Mouse (Mus musculus): ENCODE measurements around the gene C2cd3.
A peak's percentile ranks its signal among the peaks of the same experiment; 100 is the strongest.

The C2cd3 gene

DNA sequence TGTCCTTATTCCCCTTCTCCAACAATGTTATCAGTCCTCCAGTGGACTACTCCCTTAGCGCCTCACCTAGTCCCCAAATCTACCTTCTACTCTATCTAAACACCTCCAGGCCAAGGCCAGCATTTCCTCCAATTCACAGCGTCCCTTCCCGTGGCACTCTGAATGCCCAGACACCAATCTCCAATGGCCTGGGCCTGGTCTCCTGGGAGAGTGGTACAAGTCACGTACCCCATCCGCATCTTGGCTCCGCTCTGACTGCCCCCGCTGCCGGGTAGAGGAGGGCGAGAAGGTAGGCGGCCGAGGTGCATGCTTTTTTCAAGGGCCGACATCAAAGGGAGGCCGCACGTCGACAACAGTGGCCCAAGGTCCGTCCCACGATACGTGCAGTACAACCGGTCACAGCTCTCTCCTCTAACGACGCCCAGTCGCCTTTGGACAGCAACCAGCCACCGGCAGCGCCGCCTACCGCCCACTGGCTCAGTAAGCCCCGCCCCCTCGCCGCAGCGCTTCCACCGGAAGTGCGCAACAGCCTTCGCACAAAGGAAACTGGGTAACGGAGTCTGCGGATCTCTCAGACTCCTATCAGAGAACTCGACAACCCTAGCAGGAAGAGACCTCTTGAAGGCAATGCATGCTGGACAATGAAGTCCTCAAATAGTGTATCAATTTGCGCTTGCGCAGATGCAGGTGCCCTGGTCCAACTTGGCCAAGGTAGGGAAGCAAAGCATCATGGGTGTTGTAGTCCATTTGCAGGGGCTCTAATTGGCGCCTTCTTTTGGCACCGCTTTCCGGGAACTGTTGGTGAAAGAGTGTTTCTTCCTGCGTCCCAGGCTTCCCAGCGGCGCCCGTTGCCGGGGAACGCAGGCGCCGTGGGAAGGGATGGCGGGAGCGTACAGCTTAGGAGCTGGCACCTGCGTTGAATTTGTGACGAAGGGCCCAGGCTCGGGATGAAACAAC, at the start of gene C2cd3, which contains the start of gene Ppme1:
TSS of gene C2cd3 (plus strand) at position 739 of the 957 bp plus-strand sequence.
TSS of gene Ppme1 (minus strand) at position 813 of the 957 bp plus-strand sequence.
- peak; percentile 100 for DNase-seq (ENCODE audit: extremely low read depth, insufficient read length, low spot score)

GRCm38 (mm10) chr7:100323721-100324120, 48.3 kb upstream of the C2cd3 start:
- no peak for DNase-seq (ENCODE audit: extremely low read depth, insufficient read length, low spot score)

GRCm38 (mm10) chr7:100325482-100325881, 46.6 kb upstream of the C2cd3 start:
- no peak for DNase-seq (ENCODE audit: extremely low read depth, insufficient read length, low spot score)

DNA sequence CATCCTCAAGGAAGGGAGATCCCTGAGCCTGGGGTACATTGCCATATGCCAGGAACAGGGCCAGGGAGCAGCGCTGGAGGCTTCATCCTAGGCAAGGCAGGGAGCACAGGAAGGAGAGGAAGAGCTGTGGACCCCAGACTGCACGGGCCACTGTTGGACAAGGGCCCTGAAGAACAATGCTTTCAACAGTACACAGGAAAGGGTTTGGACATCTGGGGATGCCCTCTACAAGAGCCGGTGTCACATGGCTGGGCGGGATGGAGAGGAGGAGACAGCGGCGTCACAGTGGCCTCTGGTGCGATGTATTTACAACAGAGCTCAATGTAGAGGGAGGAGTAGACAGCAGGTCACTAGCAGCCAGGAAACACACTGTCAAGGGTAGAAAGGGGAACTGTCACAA, 44.5 kb upstream of the C2cd3 start:
- DNase-seq (ENCODE audit: extremely low read depth, insufficient read length, low spot score) = no peak

- no peak for DNase-seq (ENCODE audit: extremely low read depth, insufficient read length, low spot score)
These were observed 43.4 kb upstream of the C2cd3 start for GRCm38 (mm10) chr7:100328636-100329035.

DNA sequence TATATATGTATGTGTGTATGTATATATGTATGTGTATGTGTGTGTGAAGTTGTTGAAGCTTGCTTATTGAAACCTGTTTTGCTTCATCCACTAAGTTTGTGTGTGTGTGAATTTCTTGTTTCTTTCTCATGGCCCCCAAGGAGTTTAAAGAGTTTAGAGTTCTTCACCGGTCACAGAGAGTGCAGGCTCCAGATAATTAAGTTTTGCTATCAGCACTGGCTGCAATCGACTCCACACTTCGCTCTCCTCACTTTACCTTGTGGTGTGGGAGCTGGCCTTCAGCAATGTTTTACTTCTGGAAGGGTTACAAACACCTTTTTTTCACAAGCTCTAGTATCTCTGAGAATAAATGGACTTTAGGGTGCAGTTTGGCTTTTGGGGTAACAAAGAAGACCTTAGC, 40.8 kb upstream of the C2cd3 start:
- no peak for DNase-seq (ENCODE audit: extremely low read depth, insufficient read length, low spot score)

- DNase-seq (ENCODE audit: extremely low read depth, insufficient read length, low spot score) = no peak
These were observed 36.1 kb upstream of the C2cd3 start for GRCm38 (mm10) chr7:100335921-100336320.

- no peak for DNase-seq (ENCODE audit: extremely low read depth, insufficient read length, low spot score)
These were observed 17.0 kb upstream of the C2cd3 start for GRCm38 (mm10) chr7:100354984-100355383.

- DNase-seq (ENCODE audit: extremely low read depth, insufficient read length, low spot score) = no peak
These were observed 15.7 kb upstream of the C2cd3 start for GRCm38 (mm10) chr7:100356324-100356723.

GRCm38 (mm10) chr7:100356768-100357167, 15.3 kb upstream of the C2cd3 start:
- no peak for DNase-seq (ENCODE audit: extremely low read depth, insufficient read length, low spot score)

- no peak for DNase-seq (ENCODE audit: extremely low read depth, insufficient read length, low spot score)
These were observed 14.2 kb upstream of the C2cd3 start for GRCm38 (mm10) chr7:100357856-100358255.

DNA sequence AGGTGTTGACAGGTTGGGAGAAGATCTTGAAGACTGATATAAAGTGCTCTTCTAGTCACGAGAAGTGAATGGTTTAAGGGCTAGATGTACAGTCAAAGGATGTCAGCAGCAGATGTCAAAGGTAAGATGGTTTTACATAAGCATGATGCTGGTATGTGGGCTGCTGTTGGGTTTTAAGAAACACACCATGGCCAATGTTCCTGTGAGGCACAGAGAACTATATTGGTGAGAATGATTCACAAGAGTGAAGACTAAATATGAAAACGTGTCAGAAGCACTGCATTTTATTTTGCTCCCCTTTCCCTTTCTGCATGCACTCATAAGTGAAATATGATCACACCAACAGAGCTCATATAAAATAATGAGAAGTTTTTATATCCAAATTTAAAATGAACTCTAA, 8.9 kb upstream of the C2cd3 start:
- no peak for DNase-seq (ENCODE audit: extremely low read depth, insufficient read length, low spot score)

GRCm38 (mm10) chr7:100364888-100365287, 7.1 kb upstream of the C2cd3 start:
- no peak for DNase-seq (ENCODE audit: extremely low read depth, insufficient read length, low spot score)

DNA sequence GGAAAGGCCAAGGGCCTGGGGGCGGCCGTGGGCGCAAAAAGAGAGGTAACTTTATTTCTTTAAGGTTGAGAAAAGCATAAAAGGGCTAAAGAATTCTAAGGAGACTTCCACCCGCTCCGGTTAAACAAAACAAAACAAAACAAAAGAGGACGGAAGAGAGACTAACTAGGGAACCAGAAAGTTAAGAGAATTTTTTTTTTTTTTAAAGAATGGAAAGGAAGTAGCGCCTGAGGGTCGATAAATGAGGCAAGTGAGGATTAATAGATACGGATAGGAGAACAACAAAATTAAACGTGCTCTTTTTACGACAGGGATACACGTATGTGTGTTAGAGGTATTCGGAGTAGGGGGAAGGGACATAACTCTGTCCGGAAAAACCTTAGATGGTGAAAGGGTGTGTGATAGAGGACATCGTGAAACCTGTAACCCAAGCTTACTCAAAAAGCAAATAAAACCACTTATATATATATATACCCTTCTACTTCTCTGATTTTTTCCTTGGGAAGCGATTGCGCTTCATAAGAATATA, 483 bp downstream of the C2cd3 start:
- no peak for DNase-seq (ENCODE audit: extremely low read depth, insufficient read length, low spot score)

DNA sequence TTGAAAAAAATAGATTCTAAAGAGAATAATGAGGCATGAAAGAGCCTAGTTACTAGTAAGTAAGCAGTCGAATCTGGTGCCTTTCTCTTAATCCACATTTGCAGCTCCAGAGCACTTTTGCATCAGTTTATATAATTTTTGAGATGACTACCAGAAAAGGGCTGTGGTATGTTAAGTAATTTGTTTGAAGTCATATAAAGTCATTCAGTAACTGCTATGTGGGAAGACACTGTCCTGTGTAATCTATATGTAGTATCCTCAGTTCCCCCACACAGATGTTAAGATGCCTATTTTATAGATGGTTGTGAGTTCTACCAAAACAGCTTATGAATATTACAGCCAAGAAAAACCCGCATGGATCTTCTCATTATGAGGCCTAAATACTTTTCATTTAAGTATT, 6.2 kb downstream of the C2cd3 start:
- DNase-seq (ENCODE audit: extremely low read depth, insufficient read length, low spot score) = no peak

- no peak for DNase-seq (ENCODE audit: extremely low read depth, insufficient read length, low spot score)
These were observed 9.1 kb downstream of the C2cd3 start for GRCm38 (mm10) chr7:100381161-100381560.

DNA sequence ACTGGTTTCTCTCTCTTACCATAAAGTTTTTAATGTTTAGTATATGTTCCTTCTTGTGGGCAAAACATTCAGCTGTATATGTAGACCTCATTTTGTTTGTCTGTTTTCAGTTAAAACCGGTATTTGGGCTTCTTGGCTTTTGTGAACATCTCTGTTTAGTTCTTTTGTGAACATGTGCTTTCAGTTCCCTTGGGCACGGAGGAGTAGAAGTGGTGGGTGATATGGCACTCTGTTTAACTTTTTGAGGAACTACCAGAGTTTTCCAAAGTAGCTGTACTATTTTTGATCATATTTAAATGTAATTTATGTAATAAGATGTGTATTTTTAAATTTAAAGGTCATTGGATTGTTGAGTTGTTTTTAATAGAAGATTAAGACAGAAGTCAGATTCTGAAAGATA, 11.2 kb downstream of the C2cd3 start:
- DNase-seq (ENCODE audit: extremely low read depth, insufficient read length, low spot score) = no peak

- DNase-seq (ENCODE audit: extremely low read depth, insufficient read length, low spot score) = no peak
These were observed 16.1 kb downstream of the C2cd3 start for GRCm38 (mm10) chr7:100388174-100388573.

DNA sequence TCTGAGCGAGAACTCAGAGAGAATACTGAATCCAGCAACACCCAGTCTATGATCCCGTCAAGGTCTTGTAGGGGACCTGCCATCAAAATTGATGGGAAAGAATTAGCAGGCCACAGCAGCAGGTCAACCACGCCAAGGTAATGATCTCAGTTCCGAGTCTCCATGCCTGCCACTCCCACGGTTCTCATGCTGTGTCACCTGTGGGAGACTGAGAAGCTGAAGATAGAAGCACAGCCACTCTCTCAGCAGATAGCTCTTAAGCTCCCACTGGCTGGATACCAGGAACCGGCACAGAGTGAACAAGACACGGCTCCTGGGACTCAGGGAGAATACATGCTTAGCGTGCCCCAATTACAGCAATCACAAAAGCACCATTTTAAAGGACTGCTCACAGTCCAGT, 18.1 kb downstream of the C2cd3 start:
- DNase-seq (ENCODE audit: extremely low read depth, insufficient read length, low spot score) = no peak

- no peak for DNase-seq (ENCODE audit: extremely low read depth, insufficient read length, low spot score)
These were observed 20.2 kb downstream of the C2cd3 start for GRCm38 (mm10) chr7:100392265-100392664.

- DNase-seq (ENCODE audit: extremely low read depth, insufficient read length, low spot score) = no peak
These were observed 27.3 kb downstream of the C2cd3 start for GRCm38 (mm10) chr7:100399231-100399913.

All from 3134 (cell line).